Mouse (Mus musculus): Measurements from ENCODE around the gene Gdf15. TPM values are rescaled to one million over a fixed set of nuclear protein-coding genes. Genes with fewer than 3 reads are reported as not detected.

Gdf15 gene
- total RNA-seq, 2 experiments from 2014 or later, result 0.16 to 0.21 TPM

DNA sequence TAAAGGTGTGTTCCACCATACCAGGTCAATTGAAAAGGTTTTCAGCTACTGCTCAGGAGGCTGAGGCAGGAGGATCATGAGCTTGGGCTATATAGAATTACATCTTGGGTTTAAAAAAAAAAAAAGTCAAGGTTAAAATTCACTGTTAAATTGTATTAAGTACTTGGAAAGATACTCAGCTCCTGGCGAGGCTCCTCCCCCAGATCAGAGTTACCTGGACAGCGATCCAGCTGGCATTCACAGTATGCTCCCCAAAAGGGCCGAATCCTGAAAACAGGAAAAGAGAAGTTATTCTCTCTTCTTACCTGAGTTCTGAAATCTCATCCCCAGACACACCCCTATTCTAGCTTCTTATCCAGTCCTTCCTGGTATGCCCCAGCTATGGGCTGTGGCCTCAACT lies 25.0 kb upstream of the Gdf15 start:
- no peak for DNase-seq (ENCODE audit: low spot score)

DNA sequence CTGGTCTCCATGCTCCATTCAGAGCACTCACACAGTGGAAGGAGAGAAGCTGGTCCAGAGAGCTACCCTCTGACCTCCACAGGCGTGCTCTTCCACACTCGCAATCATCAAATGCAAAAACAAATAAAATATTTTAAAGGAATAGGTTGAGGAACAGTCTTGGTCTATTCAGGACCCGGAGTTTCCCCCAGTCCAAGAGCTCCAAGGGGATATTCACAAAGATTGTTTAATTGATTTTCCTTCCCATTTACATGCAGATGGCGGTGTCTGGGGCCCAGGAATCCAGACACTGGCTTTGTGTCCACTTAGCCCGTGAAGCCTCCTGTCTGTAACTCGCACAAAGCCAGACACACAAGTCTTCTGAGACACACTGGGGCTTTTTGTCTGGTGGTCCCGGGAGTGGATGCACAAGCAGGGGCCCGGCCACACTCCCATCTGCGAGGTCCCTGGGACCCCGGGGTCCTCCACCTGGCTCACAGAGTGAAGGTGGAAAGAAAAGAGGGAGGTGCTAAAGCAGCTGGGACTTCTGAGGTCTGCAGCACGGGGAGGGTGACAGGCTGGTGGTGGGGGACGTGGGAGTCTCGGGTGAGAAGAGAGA lies 24.0 kb upstream of the Gdf15 start:
- no peak for DNase-seq (ENCODE audit: low spot score)

DNA sequence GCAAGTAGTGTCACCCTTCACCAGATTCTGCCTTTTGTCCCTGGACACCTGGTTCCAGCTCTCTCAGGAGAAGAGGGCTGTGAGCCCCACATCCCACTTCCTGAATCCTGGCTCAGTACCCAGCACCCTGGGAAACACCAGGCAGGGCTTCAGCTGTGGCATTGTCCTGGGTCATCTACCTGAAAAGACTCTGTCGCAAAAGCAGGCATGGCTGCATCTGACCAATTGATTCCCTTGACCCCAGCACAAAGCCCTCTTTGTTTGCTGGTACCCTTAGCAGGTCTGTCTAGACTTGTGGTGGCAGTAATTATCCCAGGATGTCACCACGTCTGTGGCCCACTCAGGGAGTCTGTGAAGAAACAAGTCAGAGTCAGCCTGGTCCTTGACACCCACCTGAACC lies 23.2 kb upstream of the Gdf15 start:
- DNase-seq (ENCODE audit: low spot score), result no peak

DNA sequence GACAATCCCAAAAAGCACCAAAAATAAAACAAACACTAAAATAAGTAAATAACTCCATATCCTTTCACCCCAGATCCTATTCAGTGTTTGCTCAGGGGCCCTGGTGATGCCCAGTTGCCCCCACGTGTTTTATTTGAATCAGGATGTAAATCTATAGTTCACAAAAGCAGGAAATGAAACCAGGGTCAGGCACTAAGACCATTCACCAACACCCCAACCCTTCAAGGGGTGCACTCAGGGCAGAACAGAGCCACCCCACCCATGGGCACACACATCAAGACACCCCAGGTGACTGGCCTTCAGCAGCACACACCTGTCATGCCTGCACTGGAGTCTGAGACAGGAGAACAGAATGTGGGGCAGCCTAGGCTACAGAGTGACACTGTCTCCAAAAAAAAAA lies 21.9 kb upstream of the Gdf15 start:
- DNase-seq (ENCODE audit: low spot score), result no peak

DNA sequence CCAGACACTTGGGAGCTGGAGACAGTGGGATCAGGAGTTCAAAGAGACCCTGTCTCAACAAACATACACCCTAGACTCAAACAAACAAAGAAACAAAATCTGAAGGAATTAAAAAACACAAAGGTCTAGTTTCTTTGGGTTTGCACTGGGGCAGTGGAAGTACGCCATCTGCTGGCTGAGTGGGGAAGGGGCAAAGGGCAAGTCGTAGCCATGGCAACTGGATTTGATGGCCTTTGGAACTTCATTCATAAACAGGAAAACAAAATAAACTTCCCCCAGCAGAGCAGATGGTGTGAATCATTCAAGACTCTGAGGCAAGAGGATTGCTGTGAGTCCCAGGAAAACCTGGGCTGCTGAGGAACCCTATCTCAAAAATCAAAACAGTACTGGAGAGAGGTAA lies 21.0 kb upstream of the Gdf15 start:
- DNase-seq (ENCODE audit: low spot score), result peak; percentile 64

DNA sequence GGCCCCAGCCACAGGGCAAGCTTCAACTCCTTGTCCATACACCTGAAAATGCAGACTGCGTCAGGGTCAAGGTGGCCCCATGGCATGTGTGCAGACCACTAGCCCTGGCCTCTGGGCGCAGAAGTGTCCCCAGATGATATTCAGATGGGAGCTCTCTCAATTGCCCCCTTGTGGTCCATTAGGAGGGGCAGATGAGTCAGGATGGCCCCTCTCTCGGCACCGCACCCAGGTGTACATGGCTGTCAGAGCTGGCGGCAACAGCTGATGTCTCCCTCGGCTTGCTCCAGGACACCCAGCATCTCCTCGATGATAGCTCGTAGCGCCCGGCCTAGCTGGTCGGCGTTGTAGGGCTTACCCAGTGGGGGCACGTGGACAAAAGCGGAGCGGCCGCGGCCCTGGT lies 18.1 kb upstream of the Gdf15 start:
- no peak for DNase-seq (ENCODE audit: low spot score)

DNA sequence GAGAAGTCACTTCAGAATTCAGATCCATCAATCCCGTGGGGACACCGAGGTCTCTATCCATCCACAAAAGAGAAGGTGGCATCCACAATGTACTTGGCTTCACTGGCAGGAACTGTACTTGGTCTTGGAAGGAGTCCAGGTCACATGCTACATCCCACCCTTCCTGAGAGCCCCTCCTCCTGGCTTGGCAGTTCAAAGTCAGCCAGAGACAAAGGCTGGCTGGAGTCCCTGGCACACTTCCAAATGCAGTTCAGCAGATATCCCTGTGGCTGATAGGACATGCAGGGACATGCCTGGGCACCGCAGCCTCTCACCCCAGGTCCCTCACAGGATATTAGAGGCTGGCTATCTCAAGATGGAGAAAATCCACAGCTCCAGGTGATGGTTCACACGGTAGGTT lies 17.1 kb upstream of the Gdf15 start:
- DNase-seq (ENCODE audit: low spot score), result peak; percentile 56

DNA sequence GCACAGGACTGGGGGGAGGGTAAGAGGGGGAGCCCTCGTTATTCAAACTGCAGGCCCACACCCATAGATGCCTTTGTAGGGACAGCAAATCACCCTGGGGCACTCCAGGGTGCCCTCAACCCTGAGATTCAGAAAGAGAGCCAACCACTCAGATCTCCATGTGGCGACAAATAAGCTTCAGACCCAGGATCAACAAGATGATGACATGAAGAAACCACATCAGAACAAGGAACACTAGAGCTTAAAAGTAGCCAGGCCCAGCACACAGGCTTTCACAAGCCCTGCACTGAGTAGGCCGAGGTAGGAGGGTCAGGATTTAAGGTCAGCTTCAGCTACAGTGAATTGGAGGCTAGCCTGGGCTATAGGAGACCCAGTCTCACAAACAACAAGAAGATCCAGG lies 16.7 kb upstream of the Gdf15 start:
- no peak for DNase-seq (ENCODE audit: low spot score)

DNA sequence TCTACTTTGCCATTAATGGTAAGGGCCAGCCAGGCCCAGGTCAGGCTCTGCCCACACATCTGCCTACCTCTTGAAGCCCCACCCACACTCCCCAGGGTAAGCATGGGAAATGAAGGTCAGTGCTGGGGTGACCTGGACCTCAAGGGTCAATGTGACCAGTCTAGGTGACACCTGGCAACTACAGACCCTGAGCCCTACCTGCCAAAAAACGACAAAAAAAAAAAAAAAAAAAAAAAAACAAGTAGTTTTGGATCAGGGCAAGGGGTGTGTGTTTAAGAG lies 15.8 kb upstream of the Gdf15 start:
- no peak for DNase-seq (ENCODE audit: low spot score)

DNA sequence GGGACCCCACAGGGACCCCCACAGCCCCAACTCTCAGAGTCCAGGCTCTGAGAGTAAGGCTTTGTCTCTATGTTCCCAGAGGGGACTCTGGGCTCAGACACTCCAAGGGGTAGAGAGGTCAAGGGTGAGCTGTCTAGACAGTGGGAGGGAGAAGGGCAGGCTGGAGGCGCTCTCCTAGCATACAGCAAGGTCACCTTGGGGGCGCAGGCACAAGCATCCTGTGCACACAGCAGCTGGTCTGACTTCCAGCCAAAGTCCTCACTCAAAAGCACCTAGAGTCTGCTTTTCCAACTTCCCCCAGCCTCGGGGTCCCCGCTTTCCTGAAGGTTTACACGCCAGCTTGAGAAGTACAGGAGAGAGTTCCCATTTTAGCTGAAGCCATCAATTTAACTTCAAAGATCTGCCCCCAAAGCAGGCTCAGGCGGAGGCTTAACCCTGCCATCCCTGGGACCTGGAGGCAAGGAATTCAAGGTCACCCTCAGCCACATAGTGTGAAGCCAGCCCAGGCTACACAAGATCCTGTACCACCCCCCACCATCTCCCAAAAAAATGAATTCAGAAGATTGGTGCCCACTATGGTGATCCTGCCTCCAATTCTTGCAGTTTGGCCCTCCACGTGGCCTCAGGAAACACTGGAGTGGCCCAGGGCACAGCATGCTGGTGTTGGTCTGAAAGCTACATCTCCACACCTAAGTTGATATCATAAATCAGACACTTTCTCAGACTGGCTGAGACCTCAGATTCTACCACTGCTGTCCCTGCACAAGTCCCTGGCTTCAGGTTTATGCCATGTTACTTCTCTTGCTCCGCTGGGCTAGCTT lies 15.3 kb upstream of the Gdf15 start:
- no peak for DNase-seq (ENCODE audit: low spot score)

DNA sequence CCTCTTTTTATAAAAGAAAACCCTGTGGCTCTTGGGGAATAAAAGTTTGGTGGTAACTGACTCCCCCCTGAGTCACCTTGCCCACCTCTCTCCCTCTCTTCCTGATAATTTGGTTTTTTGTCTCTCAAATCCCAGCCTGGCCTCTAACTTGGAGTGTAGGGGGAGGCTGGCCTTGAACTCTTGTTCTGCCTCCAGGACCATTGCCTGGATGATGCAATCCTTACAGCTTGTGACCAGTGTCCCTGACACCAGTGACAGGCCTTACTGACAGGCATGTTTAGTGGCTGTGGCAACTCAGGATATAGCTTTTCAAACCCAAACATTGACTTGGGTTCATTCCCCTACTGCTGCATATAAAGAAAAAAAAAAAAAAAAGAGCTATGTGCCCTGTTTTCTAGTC lies 14.5 kb upstream of the Gdf15 start:
- DNase-seq (ENCODE audit: low spot score), result no peak

DNA sequence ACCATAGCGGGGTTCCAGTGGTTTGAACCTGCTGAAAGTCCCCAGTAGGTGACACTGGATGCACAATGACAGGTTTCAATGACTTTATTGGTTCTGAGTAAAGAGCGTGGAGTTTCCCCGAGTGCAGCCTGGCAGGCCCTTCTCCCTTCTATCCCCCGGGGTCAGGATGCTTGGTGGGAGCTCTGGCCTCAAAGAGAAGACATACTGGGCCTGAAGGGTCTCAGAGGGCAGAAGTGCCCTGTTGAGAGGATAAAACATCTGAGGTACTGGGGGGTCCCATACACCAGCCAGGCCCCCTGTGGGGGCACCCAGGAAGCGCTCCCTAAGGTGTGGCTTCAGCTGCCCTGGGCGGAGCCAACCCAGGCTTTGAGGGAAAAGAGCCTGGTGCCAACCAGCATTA lies 14.1 kb upstream of the Gdf15 start:
- no peak for DNase-seq (ENCODE audit: low spot score)

DNA sequence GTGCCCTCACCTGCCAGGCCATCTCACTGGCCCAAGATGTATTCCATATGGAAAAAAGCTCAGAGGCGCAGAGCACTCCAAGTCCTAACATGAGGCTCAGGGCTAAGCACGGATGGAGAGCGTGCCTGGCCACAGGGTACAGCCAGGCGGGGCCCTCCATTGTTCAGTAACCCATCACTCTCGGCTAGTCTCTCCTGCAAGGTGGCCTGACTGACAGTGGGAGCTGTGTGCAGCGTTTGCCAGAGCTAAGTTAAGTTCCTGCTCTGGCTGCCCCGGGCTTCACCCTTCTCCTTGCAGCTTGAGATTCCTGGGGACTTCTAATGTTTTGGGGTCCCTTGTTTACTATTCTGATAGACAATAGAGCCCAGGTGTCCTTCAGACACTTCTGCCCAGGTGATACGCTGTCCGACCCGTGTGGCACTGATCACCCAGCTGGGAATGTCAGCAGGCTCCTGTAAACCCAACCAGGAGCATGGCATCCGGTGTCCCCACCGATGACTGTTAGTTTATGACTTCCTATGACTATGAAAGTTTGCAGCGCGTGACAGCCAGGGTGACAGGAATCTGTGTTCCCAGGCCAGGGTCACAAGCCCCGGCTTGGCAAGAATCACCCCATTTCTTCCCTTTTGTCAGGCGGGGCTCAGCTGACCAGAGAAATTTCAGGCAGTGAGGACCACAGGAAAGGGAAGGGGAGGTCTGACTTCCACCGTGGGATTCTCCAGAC lies 13.4 kb upstream of the Gdf15 start:
- DNase-seq (ENCODE audit: low spot score), result no peak

DNA sequence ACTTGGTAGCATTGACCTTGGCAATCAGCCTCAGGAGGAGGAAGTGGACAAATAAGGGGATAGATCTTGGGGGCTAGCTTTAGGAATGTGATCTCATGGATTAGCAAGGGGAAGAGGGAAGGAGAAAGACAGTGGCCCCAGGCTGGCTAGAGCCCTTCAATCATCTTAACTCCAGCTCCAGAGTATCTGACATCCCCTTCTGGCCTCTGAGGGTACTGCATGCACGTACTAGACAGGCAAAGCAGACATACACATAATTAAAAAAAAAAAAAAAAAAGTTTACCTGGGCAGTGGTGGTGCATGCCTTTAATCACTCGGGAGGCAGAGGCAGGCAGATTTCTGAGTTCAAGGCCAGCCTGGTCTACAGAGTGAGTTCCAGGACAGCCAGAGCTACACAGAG lies 11.8 kb upstream of the Gdf15 start:
- no peak for DNase-seq (ENCODE audit: low spot score)

DNA sequence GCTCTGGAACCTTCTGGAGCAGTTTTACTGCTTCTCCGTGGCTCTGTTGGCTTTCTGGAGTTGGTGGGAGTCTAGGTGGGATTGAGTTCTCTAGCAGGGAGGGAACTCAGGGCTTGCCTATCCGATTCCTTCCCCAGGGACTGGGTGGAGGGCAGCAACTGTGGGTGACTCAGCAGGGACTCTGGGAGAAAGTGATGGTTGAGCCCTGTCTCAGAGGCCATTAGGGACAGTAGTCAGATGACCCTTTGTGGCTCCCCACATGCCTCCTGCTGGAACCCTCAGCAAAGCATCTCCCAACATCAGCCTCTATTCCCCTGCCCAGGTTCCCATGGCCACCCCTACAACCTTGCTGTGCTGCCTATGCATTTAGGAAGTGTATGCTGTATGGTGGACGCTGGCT lies 10.8 kb upstream of the Gdf15 start:
- no peak for DNase-seq (ENCODE audit: low spot score)

DNA sequence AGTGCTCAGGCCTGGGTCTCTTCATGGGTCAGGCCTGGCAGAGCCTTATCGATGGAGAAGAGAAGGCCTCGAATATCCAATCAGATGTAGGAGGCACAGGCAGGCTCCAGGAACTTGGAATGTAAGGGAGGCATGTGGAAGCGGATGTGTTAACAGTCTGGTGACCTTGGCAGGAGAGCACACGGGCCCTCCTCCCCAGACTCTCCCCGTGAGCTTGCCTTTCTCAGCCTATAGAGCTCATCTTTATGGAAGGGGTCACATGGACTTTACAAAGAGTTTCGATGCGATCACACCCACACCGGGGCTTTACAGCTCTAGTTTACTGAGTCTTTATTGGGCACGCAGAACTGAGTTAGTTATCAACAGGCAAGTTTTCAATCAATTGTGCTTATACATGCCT lies 6.5 kb upstream of the Gdf15 start:
- no peak for DNase-seq (ENCODE audit: low spot score)

DNA sequence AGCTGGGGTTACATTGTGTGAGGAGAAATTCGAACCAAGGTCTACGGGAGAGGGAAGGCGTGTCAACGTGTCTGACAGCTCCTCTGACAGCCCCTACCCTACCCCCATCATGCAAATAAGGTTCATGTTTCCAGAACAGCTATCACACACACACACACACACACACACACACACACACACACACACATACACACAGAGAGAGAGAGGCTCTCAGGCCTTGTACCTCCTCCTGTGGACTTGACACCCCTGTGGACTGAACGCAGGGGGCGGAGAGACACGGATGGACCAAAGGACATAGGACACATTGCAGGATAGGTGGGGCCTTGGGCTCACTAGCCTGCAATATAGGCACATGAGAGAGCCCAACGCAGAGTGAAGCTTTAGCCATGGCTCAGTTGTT lies 4.6 kb upstream of the Gdf15 start:
- DNase-seq (ENCODE audit: low spot score), result no peak

DNA sequence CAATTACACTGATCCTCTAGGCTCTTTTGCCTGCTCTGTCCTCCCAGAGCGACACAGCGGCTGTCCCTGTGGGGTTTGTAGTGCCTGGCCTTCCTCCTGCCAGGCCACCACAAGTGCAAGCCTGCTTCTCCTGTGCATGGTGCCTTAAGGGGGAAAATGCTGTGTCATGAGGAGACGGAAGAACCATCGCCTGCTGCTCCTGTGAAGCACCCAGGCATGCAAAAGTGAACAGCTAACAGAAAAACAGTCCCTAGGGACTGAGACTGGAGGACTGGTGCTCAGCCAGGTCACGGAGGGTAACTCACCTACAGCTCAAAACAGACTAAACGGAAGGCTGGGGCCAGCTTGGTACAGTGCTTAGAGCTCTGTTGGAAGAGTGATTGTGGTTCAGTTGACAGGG lies 3.3 kb upstream of the Gdf15 start:
- no peak for DNase-seq (ENCODE audit: low spot score)

DNA sequence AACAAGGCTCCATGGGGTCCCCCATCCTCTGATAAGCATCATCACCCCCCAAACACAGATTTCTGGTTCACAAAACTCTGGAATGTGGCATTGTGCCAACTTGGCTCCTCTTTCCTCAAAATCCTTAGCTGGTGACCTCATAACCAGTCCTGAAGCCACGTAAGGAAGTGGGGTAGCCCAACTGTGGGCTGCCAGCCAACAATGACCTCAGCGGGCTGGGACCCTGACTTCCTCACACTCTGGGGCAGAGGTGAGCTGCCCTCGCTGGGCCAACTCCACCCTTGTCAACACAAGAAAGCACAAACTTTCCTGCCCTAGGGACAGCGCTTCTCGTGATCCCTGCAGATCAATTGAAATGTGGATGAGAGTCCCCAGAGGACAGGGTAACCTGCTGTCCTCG lies 1.8 kb upstream of the Gdf15 start:
- peak; percentile 73 for DNase-seq (ENCODE audit: low spot score)

DNA sequence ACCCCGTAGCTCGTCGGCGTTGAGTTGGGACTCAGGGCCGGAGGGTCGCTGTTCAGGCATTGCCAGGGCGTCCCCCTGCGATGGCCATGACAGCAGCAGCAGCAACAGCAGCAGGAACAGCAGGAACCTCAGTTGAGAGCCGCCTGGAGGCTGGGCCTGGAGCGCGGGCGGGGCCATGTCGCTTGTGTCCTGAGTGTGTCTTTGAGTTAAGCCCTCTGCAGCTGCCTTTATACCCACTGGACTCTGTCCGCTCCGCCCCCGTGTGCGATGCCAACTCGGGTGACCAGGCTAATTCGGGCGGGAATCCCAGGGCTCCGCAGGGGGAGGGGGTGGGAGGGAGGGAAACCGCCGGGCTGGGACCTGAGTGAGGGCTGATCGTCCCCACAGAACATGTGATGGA lies 820 bp downstream of the Gdf15 start:
- DNase-seq (ENCODE audit: low spot score), result no peak

DNA sequence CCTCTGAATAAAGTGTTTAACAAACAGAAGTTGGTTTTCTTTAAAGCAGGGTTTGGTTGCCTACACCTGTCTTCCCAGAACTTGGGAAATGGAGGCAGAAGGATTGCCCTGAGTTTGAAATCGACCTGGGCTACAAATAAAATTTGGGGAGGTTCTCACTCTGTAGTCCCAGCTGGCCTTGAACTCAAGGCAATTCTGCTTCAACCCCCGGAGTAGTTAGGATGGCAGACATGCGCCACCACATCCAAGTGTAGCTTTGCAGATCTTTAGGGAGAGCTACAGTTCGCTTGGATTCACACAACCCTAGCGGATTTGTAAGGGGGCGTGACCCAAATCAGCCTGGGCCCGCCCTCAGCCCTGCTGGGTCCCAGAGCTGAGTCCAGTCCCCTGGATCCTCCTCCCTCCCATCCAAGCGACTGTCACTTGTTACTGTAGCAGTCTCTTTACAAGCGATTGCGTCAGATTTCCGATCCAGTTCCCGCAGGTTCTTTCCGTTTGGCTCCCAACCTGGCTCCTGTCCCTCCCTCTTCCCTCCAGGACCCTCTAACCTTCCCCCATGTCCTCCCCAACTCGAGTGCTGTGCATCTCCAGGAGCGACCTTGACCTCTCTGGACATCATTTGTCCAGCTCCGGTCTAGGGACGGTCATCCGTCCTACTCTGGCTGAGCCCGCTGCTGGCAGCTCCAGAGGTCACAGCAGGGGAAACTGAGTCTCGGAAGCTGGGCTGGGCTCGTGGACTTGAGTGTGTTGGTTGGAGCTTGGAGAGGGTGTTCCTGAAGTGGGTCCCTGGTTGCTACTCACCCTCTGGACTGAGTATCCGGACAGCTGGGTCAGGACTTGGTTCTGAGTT lies 1.5 kb downstream of the Gdf15 start:
- DNase-seq (ENCODE audit: low spot score), result peak; percentile 64
